Mouse (Mus musculus) CD4-positive helper T cell, adult 2 months (primary cell): ENCODE data around the gene Rtkn.

Experiments used
- DNase-seq: peaks from one replicate; pipeline ENCODE4 v3.0.0-alpha.2; 2012; ENCODE audit warnings: low read depth, missing footprints, low spot score

The Rtkn gene

GRCm38 (mm10) chr6:83171063-83171462, 35.8 kb downstream of the Rtkn start:
- no peak for DNase-seq

GRCm38 (mm10) chr6:83172240-83172920, 37.1 kb downstream of the Rtkn start:
- no peak for DNase-seq

GRCm38 (mm10) chr6:83175996-83176395, 40.7 kb downstream of the Rtkn start:
- DNase-seq, result no peak

GRCm38 (mm10) chr6:83179390-83180117, 44.3 kb downstream of the Rtkn start:
- DNase-seq, result no peak

- no peak for DNase-seq
These were observed 45.3 kb downstream of the Rtkn start for GRCm38 (mm10) chr6:83180605-83181004.

- no peak for DNase-seq
These were observed 49.7 kb downstream of the Rtkn start for GRCm38 (mm10) chr6:83184858-83185435.

- DNase-seq, result peak; percentile 63
These were observed 50.9 kb downstream of the Rtkn start for GRCm38 (mm10) chr6:83185895-83186861.

- no peak for DNase-seq
These were observed 51.7 kb downstream of the Rtkn start for GRCm38 (mm10) chr6:83186946-83187345.

- no peak for DNase-seq
These were observed 58.3 kb downstream of the Rtkn start for GRCm38 (mm10) chr6:83193571-83193970.

GRCm38 (mm10) chr6:83197345-83198004, 62.2 kb downstream of the Rtkn start:
- no peak for DNase-seq
